ENCODE assay signal across 16 mouse cellular contexts in genomic region chr5:103569446-103569845, GRCm38 (mm10). TPM values are rescaled to one million over a fixed set of nuclear protein-coding genes. Genes with fewer than 3 reads are reported as not detected.
"Had no signal": no experiment of that assay in that cellular context is flagged by ENCODE, and none has a peak within 500 bp of the region (broad histone marks: within the 10 kb centered on the region; RNA-seq: fewer than 3 reads in every experiment).

No protein-coding gene starts in this region.

- DNase-seq: gastrocnemius, adult 2 months; gastrocnemius, postnatal 10 days; gastrocnemius, postnatal 25 days; heart, adult 2 months; heart, postnatal 4 days; kidney, adult 11 months; kidney, adult 2 months; kidney, adult 9 months; kidney, postnatal 14 days; kidney, postnatal 36 days had no signal

RNA-seq across cellular contexts. Expression of gene Slc10a6, which starts 59.8 kb away (rescaled TPM):
- total RNA-seq: granulocyte monocyte progenitor cell, adult 5-6 weeks; layer of hippocampus, adult 18-20 months had no signal
- polyA plus RNA-seq: limb, embryonic 13.5 days; liver, embryonic 12.5 days; liver, embryonic 14.5 days; liver, embryonic 16.5 days had no signal
